Mouse (Mus musculus): Measurements from ENCODE around the gene Cox10. TPM values are rescaled to one million over a fixed set of nuclear protein-coding genes. Genes with fewer than 3 reads are reported as not detected.

The Cox10 gene
- total and polyA plus RNA-seq, 2 experiments from 2014 or later, result 14.3 to 31.0 TPM

DNA sequence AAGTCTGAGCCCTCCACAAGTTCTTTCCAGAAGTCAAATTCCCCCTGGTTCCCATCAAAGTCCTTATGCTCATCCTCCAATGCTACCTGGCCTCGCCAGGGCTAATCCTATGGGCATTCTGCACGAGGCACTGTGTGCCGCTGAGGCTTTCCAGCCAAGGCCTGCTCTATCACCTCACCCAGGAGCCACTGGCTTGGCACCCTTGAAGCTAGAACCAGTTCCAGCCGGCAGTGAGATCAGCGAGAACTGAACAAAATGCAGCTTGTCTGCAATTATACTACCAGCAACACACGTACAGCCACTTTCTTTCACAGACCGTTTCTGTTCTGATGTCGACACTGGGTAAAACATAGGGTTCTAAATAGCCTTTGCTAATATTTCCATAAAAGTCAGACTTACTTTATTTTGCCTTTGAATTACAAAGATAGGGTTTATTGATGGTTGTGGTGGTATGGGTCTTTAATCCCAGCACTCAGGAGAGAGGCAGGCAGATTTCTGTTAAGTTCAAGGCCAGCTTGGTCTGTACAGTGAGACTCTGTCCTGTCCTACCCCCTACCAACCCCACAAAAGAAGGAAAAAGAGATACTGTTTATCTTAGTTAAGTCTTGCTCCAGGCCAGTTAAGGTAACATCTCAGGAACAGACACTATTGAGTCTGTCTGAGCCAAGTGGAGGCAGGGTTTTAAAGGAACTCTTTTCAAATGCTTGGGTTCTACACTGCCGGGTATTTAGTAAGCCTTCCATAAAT lies 111.5 kb downstream of the Cox10 start:
- 62% methylated on average over 9 of the region's 9 CpGs for WGBS

DNA sequence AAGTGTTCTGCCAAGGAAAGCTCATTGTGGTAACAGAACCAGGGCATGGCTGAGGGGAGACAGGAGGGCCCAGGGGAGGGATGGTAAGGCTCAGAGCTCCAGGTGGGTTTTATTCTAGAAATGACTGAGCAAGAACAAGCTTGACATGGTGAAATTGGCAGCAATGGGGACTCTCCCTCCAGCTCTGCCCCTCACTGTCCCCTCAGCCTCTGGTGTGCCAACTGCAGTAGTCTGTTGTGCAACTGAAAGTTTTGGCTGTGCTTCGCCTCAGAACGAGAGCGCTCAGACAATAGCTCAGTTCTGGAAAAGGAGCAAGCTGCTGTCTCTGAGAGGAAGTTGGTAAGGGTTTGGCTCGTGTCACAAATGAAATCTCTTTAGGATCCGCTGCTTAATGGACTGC lies 113.8 kb downstream of the Cox10 start:
- DNase-seq, result peak; percentile 39
- Histone ChIP-seq H3K9ac (no peak overlapping the region), H3K4me2 (ENCODE audit: low read depth) (no peak overlapping the region), H3K4me3 (ENCODE audit: low read depth, low read length) (no peak overlapping the region), H3K27ac (ENCODE audit: low read depth, low read length) (no peak overlapping the region), H3K27me3 (ENCODE audit: insufficient read depth, low read length) (no peaks in the 10 kb centered on the region), H3K4me1 (ENCODE audit: insufficient read depth) (peaks cover 7% of the 10 kb centered on the region; the same call in 1 of the 2 replicates), H3K9me3 (ENCODE audit: low read length) (no peaks in the 10 kb centered on the region), H3K36me3 (ENCODE audit: insufficient read depth) (0 out of 2 replicates have a peak, but pooled peaks cover 5% of the 10 kb centered on the region)
- 43% methylated on average over 5 of the region's 5 CpGs for WGBS
- peak; percentile 54; the same call in 1 of the 2 replicates for ATAC-seq
- TF ChIP-seq CTCF (IDR thresholded peaks at IDR 0.05; ENCODE audit: low read depth), result no peak

More for the DNA sequence above, 111.5 kb downstream of the Cox10 start:
- Histone ChIP-seq H3K9me3 (ENCODE audit: low read length) (no peaks in the 10 kb centered on the region), H3K4me1 (ENCODE audit: insufficient read depth) (peaks cover 7% of the 10 kb centered on the region; the same call in 1 of the 2 replicates), H3K4me2 (ENCODE audit: low read depth) (no peak overlapping the region), H3K27me3 (ENCODE audit: insufficient read depth, low read length) (no peaks in the 10 kb centered on the region), H3K4me3 (ENCODE audit: low read depth, low read length) (no peak overlapping the region), H3K36me3 (ENCODE audit: insufficient read depth) (0 out of 2 replicates have a peak, but pooled peaks cover 5% of the 10 kb centered on the region), H3K9ac (no peak overlapping the region), H3K27ac (ENCODE audit: low read depth, low read length) (no peak overlapping the region)
- no peak for TF ChIP-seq CTCF (IDR thresholded peaks at IDR 0.05; ENCODE audit: low read depth)
- no peak for ATAC-seq
- no peak for DNase-seq

DNA sequence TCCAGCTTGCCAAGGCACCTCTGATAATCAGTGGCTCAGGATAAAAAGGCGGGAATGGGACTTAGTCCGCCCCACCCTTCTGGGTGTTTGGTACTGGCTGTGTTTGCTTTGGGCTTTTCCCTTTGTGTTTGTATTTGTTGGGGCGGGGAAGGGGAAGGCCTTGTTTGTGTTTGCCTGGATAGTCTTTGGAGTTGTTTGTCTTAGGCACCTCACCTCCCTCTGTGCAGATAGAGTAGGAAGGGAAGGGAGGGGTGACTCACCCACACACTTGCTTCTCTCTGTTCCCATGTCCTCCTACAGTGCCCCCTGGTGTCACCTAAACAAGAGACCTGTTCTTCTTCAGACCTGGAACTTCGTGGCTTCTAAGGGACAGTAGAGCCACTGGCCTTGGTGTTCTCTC lies 122.1 kb downstream of the Cox10 start:
- Histone ChIP-seq H3K9ac (no peak overlapping the region), H3K4me1 (ENCODE audit: insufficient read depth) (peaks cover 7% of the 10 kb centered on the region; the same call in 1 of the 2 replicates), H3K36me3 (ENCODE audit: insufficient read depth) (no peaks in the 10 kb centered on the region), H3K9me3 (ENCODE audit: low read length) (no peaks in the 10 kb centered on the region), H3K4me3 (ENCODE audit: low read depth, low read length) (no peak overlapping the region), H3K4me2 (ENCODE audit: low read depth) (no peak overlapping the region), H3K27me3 (ENCODE audit: insufficient read depth, low read length) (no peaks in the 10 kb centered on the region), H3K27ac (ENCODE audit: low read depth, low read length) (no peak overlapping the region)
- ATAC-seq (no peak), DNase-seq (no peak)
- WGBS, result 56% methylated on average over 4 of the region's 4 CpGs
- peak; percentile 41 for TF ChIP-seq CTCF (IDR thresholded peaks at IDR 0.05; ENCODE audit: low read depth)

DNA sequence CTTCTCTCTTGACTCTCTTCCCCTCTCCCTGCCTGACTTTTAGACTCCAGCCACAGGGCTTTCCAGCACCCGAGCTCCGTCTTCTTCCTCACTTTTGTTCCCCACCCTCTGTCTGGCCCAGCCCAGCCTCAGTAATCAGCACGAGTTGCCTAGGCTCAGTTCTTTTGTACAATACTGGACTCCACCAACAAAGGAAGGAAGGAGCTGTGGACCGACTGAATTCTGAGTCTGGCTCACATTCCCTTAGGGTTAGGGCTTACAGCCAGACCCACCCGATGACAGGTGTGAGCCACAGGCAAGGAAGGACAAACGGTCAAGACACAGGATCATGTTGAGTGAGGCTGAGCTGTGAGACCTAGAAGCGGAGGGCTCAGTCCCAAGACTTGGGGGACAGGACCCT lies 122.5 kb downstream of the Cox10 start:
- no peaks in the 10 kb centered on the region for H3K27me3 ChIP-seq (ENCODE audit: insufficient read depth, low read length)
- H3K9ac ChIP-seq, result no peak overlapping the region
- no peak for TF ChIP-seq CTCF (IDR thresholded peaks at IDR 0.05; ENCODE audit: low read depth)
- no peaks in the 10 kb centered on the region for H3K36me3 ChIP-seq (ENCODE audit: insufficient read depth)
- 21% methylated on average over 7 of the region's 7 CpGs for WGBS
- DNase-seq, result no peak
- peaks cover 10% of the 10 kb centered on the region; the same call in 1 of the 2 replicates for H3K4me1 ChIP-seq (ENCODE audit: insufficient read depth)
- no peak for ATAC-seq
- H3K4me2 ChIP-seq (ENCODE audit: low read depth), result no peak overlapping the region
- H3K27ac ChIP-seq (ENCODE audit: low read depth, low read length), result no peak overlapping the region
- H3K9me3 ChIP-seq (ENCODE audit: low read length), result no peaks in the 10 kb centered on the region
- no peak overlapping the region for H3K4me3 ChIP-seq (ENCODE audit: low read depth, low read length)

DNA sequence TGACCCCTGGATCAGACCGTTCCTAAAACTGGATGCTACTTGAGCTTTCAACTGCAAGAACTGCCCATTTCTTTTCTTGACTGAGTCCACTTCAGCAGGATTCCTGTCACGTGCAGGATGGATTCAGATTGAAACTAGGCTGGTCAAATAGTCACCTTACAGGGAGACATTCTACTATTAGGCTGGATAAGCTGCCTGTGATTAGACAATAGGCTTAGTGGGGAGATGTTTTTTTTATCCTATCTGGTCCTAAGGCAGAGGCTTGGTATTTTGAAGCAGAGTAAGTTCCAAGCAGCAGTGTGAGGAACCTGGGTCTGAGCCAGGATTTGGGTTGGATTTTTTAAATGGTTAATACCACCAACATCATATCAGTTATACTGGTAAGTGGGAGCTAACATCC lies 125.4 kb downstream of the Cox10 start:
- H3K4me1 ChIP-seq (ENCODE audit: insufficient read depth), result peaks cover 10% of the 10 kb centered on the region; the same call in 1 of the 2 replicates
- H3K4me3 ChIP-seq (ENCODE audit: low read depth, low read length), result no peak overlapping the region
- H3K9ac ChIP-seq, result no peak overlapping the region
- DNase-seq, result no peak
- ATAC-seq, result no peak
- H3K4me2 ChIP-seq (ENCODE audit: low read depth), result no peak overlapping the region
- 85% methylated on average over 2 of the region's 2 CpGs for WGBS
- H3K27ac ChIP-seq (ENCODE audit: low read depth, low read length), result no peak overlapping the region
- no peaks in the 10 kb centered on the region for H3K9me3 ChIP-seq (ENCODE audit: low read length)
- H3K36me3 ChIP-seq (ENCODE audit: insufficient read depth), result no peaks in the 10 kb centered on the region
- H3K27me3 ChIP-seq (ENCODE audit: insufficient read depth, low read length), result no peaks in the 10 kb centered on the region
- no peak for TF ChIP-seq CTCF (IDR thresholded peaks at IDR 0.05; ENCODE audit: low read depth)

DNA sequence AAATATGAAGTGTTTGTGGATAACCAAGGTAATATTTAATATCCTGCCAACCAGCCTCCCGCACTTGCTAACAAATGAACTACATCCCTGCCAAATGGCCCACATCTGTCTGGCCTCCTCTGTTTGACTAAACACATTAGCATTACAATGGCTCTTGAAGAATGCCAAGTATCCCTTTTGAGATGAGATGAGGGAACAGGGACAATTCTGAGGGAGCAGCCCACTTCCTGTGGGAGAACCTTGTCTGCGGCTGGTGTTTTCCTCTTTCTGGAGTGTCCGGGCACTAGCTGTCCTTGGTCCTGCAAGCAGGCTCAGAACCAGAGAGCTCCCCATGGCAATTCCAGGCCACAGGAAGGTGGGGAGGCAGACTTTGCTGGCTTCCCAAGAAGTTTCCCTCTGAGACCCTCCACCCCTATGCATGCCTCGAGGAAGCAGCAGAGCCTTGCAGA lies 126.5 kb downstream of the Cox10 start:
- Histone ChIP-seq H3K27ac (ENCODE audit: low read depth, low read length) (no peak overlapping the region), H3K4me1 (ENCODE audit: insufficient read depth) (peaks cover 10% of the 10 kb centered on the region; the same call in 1 of the 2 replicates), H3K4me2 (ENCODE audit: low read depth) (0 out of 2 replicates have a peak overlapping the region, but pooled peaks have one; percentile 42), H3K4me3 (ENCODE audit: low read depth, low read length) (no peak overlapping the region), H3K9ac (no peak overlapping the region), H3K27me3 (ENCODE audit: insufficient read depth, low read length) (no peaks in the 10 kb centered on the region), H3K36me3 (ENCODE audit: insufficient read depth) (no peaks in the 10 kb centered on the region), H3K9me3 (ENCODE audit: low read length) (no peaks in the 10 kb centered on the region)
- 19% methylated on average over 4 of the region's 4 CpGs for WGBS
- ATAC-seq (peak; percentile 16; the same call in 1 of the 2 replicates), DNase-seq (no peak)
- TF ChIP-seq CTCF (IDR thresholded peaks at IDR 0.05; ENCODE audit: low read depth), result no peak
